Mouse (Mus musculus): Measurements from ENCODE around the gene Arl16. TPM values are rescaled to one million over a fixed set of nuclear protein-coding genes. Genes with fewer than 3 reads are reported as not detected.

Arl16 gene
- total and polyA plus RNA-seq, 3 experiments: 20.0 to 20.8 TPM; not detected in 1

GRCm38 (mm10) chr11:120445475-120445874, 21.9 kb downstream of the Arl16 start (continued):
- no peak for TF ChIP-seq BHLHE40 (IDR thresholded peaks at IDR 0.05; ENCODE audit: borderline replicate concordance, low read depth, low read length)
- TF ChIP-seq MAZ (IDR thresholded peaks at IDR 0.05; ENCODE audit: low read depth, low read length): no peak
- TF ChIP-seq NELFE (IDR thresholded peaks at IDR 0.05; ENCODE audit: low read depth, low read length): no peak
- TF ChIP-seq TCF12 (IDR thresholded peaks at IDR 0.05; ENCODE audit: low read depth, low read length): no peak
- TF ChIP-seq ETS1 (IDR thresholded peaks at IDR 0.05; ENCODE audit: low read depth, low read length): 0 out of 2 replicates have a peak, but pooled peaks have one; percentile 40
- 0 out of 2 replicates have a peak, but pooled peaks have one; percentile 15 for TF ChIP-seq TBP (IDR thresholded peaks at IDR 0.05; ENCODE audit: low read depth, low read length)
- no peak for TF ChIP-seq GABPA (IDR thresholded peaks at IDR 0.05; ENCODE audit: low read depth, low read length)
- no peak; the same call in 1 of the 2 replicates for TF ChIP-seq TAL1 (IDR thresholded peaks at IDR 0.05; ENCODE audit: low read length)
- no peak for TF ChIP-seq RAD21 (IDR thresholded peaks at IDR 0.05; ENCODE audit: low read depth, low read length)
- TF ChIP-seq ZC3H11A (IDR thresholded peaks at IDR 0.05; ENCODE audit: low read depth, low read length): no peak
- peak; percentile 54 for TF ChIP-seq RCOR1 (IDR thresholded peaks at IDR 0.05; ENCODE audit: low read depth, low read length)
- TF ChIP-seq SIN3A (IDR thresholded peaks at IDR 0.05; ENCODE audit: low read length): no peak; the same call in 1 of the 2 replicates

GRCm38 (mm10) chr11:120444106-120444505, 23.3 kb downstream of the Arl16 start:
- H3K4me3 ChIP-seq (ENCODE audit: control insufficient read depth in 1 of 2, insufficient read depth in 1 of 2, low read depth in 2 of 2, low read length in 2 of 2): no peak overlapping the region
- H3K36me3 ChIP-seq (ENCODE audit: control insufficient read depth in 1 of 2, insufficient read depth in 2 of 2, low read length in 2 of 2): peaks cover 0 to 18% of the 10 kb centered on the region in 2 experiments; a peak in 2 of 4 replicates
- TF ChIP-seq POLR2AphosphoS2 (IDR thresholded peaks at IDR 0.05; ENCODE audit: low read length): no peak
- TF ChIP-seq TBP (IDR thresholded peaks at IDR 0.05; ENCODE audit: low read depth, low read length): no peak
- TF ChIP-seq ZMIZ1 (IDR thresholded peaks at IDR 0.05; ENCODE audit: low read depth, low read length): no peak
- TF ChIP-seq ZKSCAN1 (IDR thresholded peaks at IDR 0.05; ENCODE audit: low read depth, low read length): no peak
- no peak for TF ChIP-seq MEF2A (IDR thresholded peaks at IDR 0.05; ENCODE audit: extremely low read depth, insufficient replicate concordance, low read depth, low read length, poor library complexity, severe bottlenecking)
- TF ChIP-seq CHD1 (IDR thresholded peaks at IDR 0.05; ENCODE audit: low read depth, low read length): no peak
- no peak for TF ChIP-seq KAT2A (conservative IDR thresholded peaks at IDR 0.05; ENCODE audit: low read depth, low read length)
- no peak for TF ChIP-seq CHD2 (IDR thresholded peaks at IDR 0.05; ENCODE audit: low read length)
- no peak for TF ChIP-seq ETS1 (IDR thresholded peaks at IDR 0.05; ENCODE audit: low read depth, low read length)
- TF ChIP-seq EP300 (IDR thresholded peaks at IDR 0.05; ENCODE audit: low read depth in 1 of 2, low read length in 2 of 2): peak in 1 of 2 experiments; percentile 52; a peak in 2 of 4 replicates
- TF ChIP-seq SMC3 (IDR thresholded peaks at IDR 0.05; ENCODE audit: low read depth, low read length): no peak
- TF ChIP-seq USF2 (IDR thresholded peaks at IDR 0.05; ENCODE audit: borderline replicate concordance in 1 of 2, insufficient read depth in 1 of 2, low read depth in 1 of 2, low read length in 2 of 2): no peak
- TF ChIP-seq ZNF384 (IDR thresholded peaks at IDR 0.05; ENCODE audit: low read depth, low read length): no peak
- no peak for TF ChIP-seq BHLHE40 (IDR thresholded peaks at IDR 0.05; ENCODE audit: borderline replicate concordance, low read depth, low read length)
- TF ChIP-seq E2F4 (IDR thresholded peaks at IDR 0.05; ENCODE audit: borderline replicate concordance, low read depth, low read length): no peak
- TF ChIP-seq JUND (IDR thresholded peaks at IDR 0.05; ENCODE audit: low read depth, low read length): no peak
- TF ChIP-seq MAZ (IDR thresholded peaks at IDR 0.05; ENCODE audit: low read depth, low read length): 0 out of 2 replicates have a peak, but pooled peaks have one; percentile 23
- TF ChIP-seq RCOR1 (IDR thresholded peaks at IDR 0.05; ENCODE audit: low read depth, low read length): peak; percentile 67
- TF ChIP-seq MAFK (IDR thresholded peaks at IDR 0.05; ENCODE audit: borderline replicate concordance, low read depth, low read length): no peak
- TF ChIP-seq ZC3H11A (IDR thresholded peaks at IDR 0.05; ENCODE audit: low read depth, low read length): no peak
- TF ChIP-seq NRF1 (IDR thresholded peaks at IDR 0.05; ENCODE audit: insufficient read depth, low read depth, low read length, poor library complexity, severe bottlenecking): no peak
- no peak for TF ChIP-seq HCFC1 (IDR thresholded peaks at IDR 0.05; ENCODE audit: low read depth, low read length)
- TF ChIP-seq SIN3A (IDR thresholded peaks at IDR 0.05; ENCODE audit: low read length): no peak
- TF ChIP-seq USF1 (IDR thresholded peaks at IDR 0.05; ENCODE audit: low read depth, low read length): no peak
- TF ChIP-seq POLR2A (IDR thresholded peaks at IDR 0.05; ENCODE audit: control insufficient read depth in 1 of 2, insufficient read depth in 1 of 2, low read depth in 1 of 2, low read length in 2 of 2, poor library complexity in 1 of 2): no peak
- H3K9me3 ChIP-seq (replicated peaks; ENCODE audit: insufficient read depth, low read length): no peaks in the 10 kb centered on the region
- H3K27me3 ChIP-seq (ENCODE audit: control insufficient read depth in 1 of 2, insufficient read depth in 2 of 2, low read length in 2 of 2): no peaks in the 10 kb centered on the region
- H3K27ac ChIP-seq (ENCODE audit: control insufficient read depth, low read depth, low read length): no peak overlapping the region
- H3K79me2 ChIP-seq (ENCODE audit: control insufficient read depth, insufficient read depth, low read length, poor library complexity): no peaks in the 10 kb centered on the region
- H3K9ac ChIP-seq (ENCODE audit: control insufficient read depth, low read depth, low read length, poor library complexity, severe bottlenecking): no peak overlapping the region
- peak; percentile 68 for DNase-seq (ENCODE audit: low read depth, low spot score)
- peaks cover 21 to 32% of the 10 kb centered on the region in 2 experiments for H3K4me1 ChIP-seq (ENCODE audit: control insufficient read depth in 1 of 2, insufficient read depth in 2 of 2, low read length in 2 of 2)

Data from MEL (cell line).